Mouse (Mus musculus): ENCODE results near the gene Ippk.

The Ippk gene

GRCm38 (mm10) chr13:49430529-49430928 lies 9.5 kb downstream of the Ippk start:
- DNase-seq (ENCODE audit: low spot score in 2 of 2): no peak

- no peak for DNase-seq (ENCODE audit: low spot score in 2 of 2)
These were observed 12.4 kb downstream of the Ippk start for GRCm38 (mm10) chr13:49433268-49434029.

GRCm38 (mm10) chr13:49435745-49436144 lies 14.7 kb downstream of the Ippk start:
- DNase-seq (ENCODE audit: low spot score in 2 of 2): no peak

- peak; percentile 35 to 47 for DNase-seq (ENCODE audit: low spot score in 2 of 2)
These were observed 15.1 kb downstream of the Ippk start for GRCm38 (mm10) chr13:49436170-49436569.

GRCm38 (mm10) chr13:49444451-49444850 lies 23.4 kb downstream of the Ippk start:
- no peak for DNase-seq (ENCODE audit: low spot score in 2 of 2)

GRCm38 (mm10) chr13:49449318-49449749 lies 28.3 kb downstream of the Ippk start:
- DNase-seq (ENCODE audit: low spot score in 2 of 2): peak in 1 of 2 experiments; percentile 82

GRCm38 (mm10) chr13:49460276-49460675 lies 39.2 kb downstream of the Ippk start:
- DNase-seq (ENCODE audit: low spot score in 2 of 2): no peak

- peak in 1 of 2 experiments; percentile 31 for DNase-seq (ENCODE audit: low spot score in 2 of 2)
These were observed 39.8 kb downstream of the Ippk start for GRCm38 (mm10) chr13:49460692-49461414.

GRCm38 (mm10) chr13:49461458-49462132 lies 40.5 kb downstream of the Ippk start:
- DNase-seq (ENCODE audit: low spot score in 2 of 2): no peak

GRCm38 (mm10) chr13:49462921-49463320 lies 41.9 kb downstream of the Ippk start:
- no peak for DNase-seq (ENCODE audit: low spot score in 2 of 2)

GRCm38 (mm10) chr13:49465875-49466274 lies 44.8 kb downstream of the Ippk start:
- DNase-seq (ENCODE audit: low spot score in 2 of 2): no peak

- no peak for DNase-seq (ENCODE audit: low spot score in 2 of 2)
These were observed 45.5 kb downstream of the Ippk start for GRCm38 (mm10) chr13:49466393-49467075.

- DNase-seq (ENCODE audit: low spot score in 2 of 2): no peak
These were observed 46.5 kb downstream of the Ippk start for GRCm38 (mm10) chr13:49467585-49467984.

GRCm38 (mm10) chr13:49469002-49469401 lies 48.0 kb downstream of the Ippk start:
- DNase-seq (ENCODE audit: low spot score in 2 of 2): no peak

GRCm38 (mm10) chr13:49470319-49470718 lies 49.3 kb downstream of the Ippk start:
- DNase-seq (ENCODE audit: low spot score in 2 of 2): no peak

- DNase-seq (ENCODE audit: low spot score in 2 of 2): no peak
These were observed 49.8 kb downstream of the Ippk start for GRCm38 (mm10) chr13:49470806-49471205.

GRCm38 (mm10) chr13:49471981-49472675 lies 51.1 kb downstream of the Ippk start:
- no peak for DNase-seq (ENCODE audit: low spot score in 2 of 2)

GRCm38 (mm10) chr13:49472676-49473005 lies 51.6 kb downstream of the Ippk start:
- no peak for DNase-seq (ENCODE audit: low spot score in 2 of 2)

GRCm38 (mm10) chr13:49477887-49478286 lies 56.8 kb downstream of the Ippk start:
- no peak for DNase-seq (ENCODE audit: low spot score in 2 of 2)

GRCm38 (mm10) chr13:49478851-49479374 lies 57.9 kb downstream of the Ippk start:
- DNase-seq (ENCODE audit: low spot score in 2 of 2): no peak

GRCm38 (mm10) chr13:49479399-49479798 lies 58.4 kb downstream of the Ippk start:
- DNase-seq (ENCODE audit: low spot score in 2 of 2): no peak
